Mouse (Mus musculus) hindbrain, embryonic 16.5 days (tissue): ENCODE measurements around the gene Snx5. TPM values are rescaled to one million over a fixed set of nuclear protein-coding genes. Genes with fewer than 3 reads are reported as not detected.
A peak's percentile ranks its signal among the peaks of the same experiment; 100 is the strongest.

Source experiments
- ATAC-seq: fragments of 200-750 bp; cut with Nextera tagmentation; 2 replicates; pipeline ENCODE4 v1.8.0; 2017; ENCODE audit warnings: moderate TSS enrichment, moderate library complexity
- H3K27ac ChIP-seq: fragments of 300-500 bp; sonication (generic); 2 replicates; pipeline ENCODE4 v1.5.1; 2014; ENCODE audit warnings: low read depth, mild to moderate bottlenecking, control low read depth, low read length, moderate library complexity
- H3K27me3 ChIP-seq: fragments of 300-500 bp; sonication (generic); replicated peaks from 2 replicates; pipeline ENCODE4 v1.6.1; 2014; ENCODE audit warnings: low read length; ENCODE audit not compliant: control insufficient read depth, insufficient read depth
- H3K36me3 ChIP-seq: fragments of 300-500 bp; sonication (generic); 2 replicates; pipeline ENCODE4 v1.6.1; 2014; ENCODE audit warnings: mild to moderate bottlenecking, low read length, moderate library complexity, mixed read lengths; ENCODE audit not compliant: control insufficient read depth, insufficient read depth
- H3K4me1 ChIP-seq: fragments of 300-500 bp; sonication (generic); 2 replicates; pipeline ENCODE4 v1.6.1; 2014; ENCODE audit warnings: low read depth, low read length; ENCODE audit not compliant: control insufficient read depth, insufficient read depth
- H3K4me2 ChIP-seq: fragments of 300-500 bp; sonication (generic); 2 replicates; pipeline ENCODE4 v1.6.1; 2014; ENCODE audit warnings: mild to moderate bottlenecking, low read length, control low read depth, moderate library complexity
- H3K4me3 ChIP-seq: fragments of 300-500 bp; sonication (generic); 2 replicates; pipeline ENCODE4 v1.5.1; 2014; ENCODE audit warnings: mild to moderate bottlenecking, low read length, control low read depth, moderate library complexity
- H3K9ac ChIP-seq: fragments of 300-500 bp; sonication (generic); 2 replicates; pipeline ENCODE4 v1.6.1; 2014; ENCODE audit warnings: low read depth, mild to moderate bottlenecking, control low read depth, low read length, moderate library complexity
- H3K9me3 ChIP-seq: fragments of 300-500 bp; sonication (generic); 2 replicates; pipeline ENCODE4 v1.6.1; 2014; ENCODE audit warnings: mild to moderate bottlenecking, low read length, moderate library complexity; ENCODE audit not compliant: control insufficient read depth
- WGBS: fragments of 180-500 bp; shearing (Covaris S2); extraction: QIAGEN DNeasy Blood & Tissue Kit; methylation state at CpG from one replicate; pipeline ENCODE4 v1.1.7; 2014; 5-methylcytosine and 5-hydroxymethylcytosine counted together
- polyA plus RNA-seq: library from polyadenylated mRNA; unstranded; fragments of >200 nt; fragmentation: Nextera tagmentation; extraction: Ambion mirVana; gene quantifications from 2 replicates; pipeline ENCODE4 v1.2.1, GENCODE M21; 2015

Snx5 gene
- polyA plus RNA-seq, 1 experiment from 2014 or later = 68.0 TPM

- no peak overlapping the region for H3K4me3 ChIP-seq
- peaks cover 50% of the 10 kb centered on the region for H3K36me3 ChIP-seq
- H3K4me2 ChIP-seq = no peak overlapping the region
- no peaks in the 10 kb centered on the region for H3K27me3 ChIP-seq
- H3K9me3 ChIP-seq = no peaks in the 10 kb centered on the region
- H3K27ac ChIP-seq = no peak overlapping the region
- no peaks in the 10 kb centered on the region; the same call in 1 of the 2 replicates for H3K4me1 ChIP-seq
- no peak overlapping the region for H3K9ac ChIP-seq
- no peak for ATAC-seq
Observed at GRCm38 (mm10) chr2:144250111-144250510, 20.6 kb downstream of the Snx5 start.

GRCm38 (mm10) chr2:144248613-144249376 lies 21.9 kb downstream of the Snx5 start:
- H3K4me3 ChIP-seq = no peak overlapping the region
- H3K27ac ChIP-seq = no peak overlapping the region; the same call in 1 of the 2 replicates
- ATAC-seq = no peak
- no peak overlapping the region for H3K4me2 ChIP-seq
- H3K27me3 ChIP-seq = no peaks in the 10 kb centered on the region
- 51% methylated on average over 3 of the region's 4 CpGs for WGBS
- H3K36me3 ChIP-seq = peaks cover 38% of the 10 kb centered on the region
- H3K9me3 ChIP-seq = no peaks in the 10 kb centered on the region
- H3K4me1 ChIP-seq = no peaks in the 10 kb centered on the region; the same call in 1 of the 2 replicates
- H3K9ac ChIP-seq = no peak overlapping the region

GRCm38 (mm10) chr2:144247337-144247978 lies 23.2 kb downstream of the Snx5 start:
- 46% methylated on average over 5 of the region's 5 CpGs for WGBS
- Histone ChIP-seq H3K4me1 (no peaks in the 10 kb centered on the region; the same call in 1 of the 2 replicates), H3K9me3 (no peaks in the 10 kb centered on the region), H3K9ac (no peak overlapping the region), H3K36me3 (peaks cover 25% of the 10 kb centered on the region), H3K27me3 (no peaks in the 10 kb centered on the region), H3K4me2 (no peak overlapping the region), H3K4me3 (no peak overlapping the region), H3K27ac (0 out of 2 replicates have a peak overlapping the region, but pooled peaks have one; percentile 34)
- no peak for ATAC-seq

GRCm38 (mm10) chr2:144246270-144246669 lies 24.4 kb downstream of the Snx5 start:
- Histone ChIP-seq H3K27me3 (no peaks in the 10 kb centered on the region), H3K4me1 (no peaks in the 10 kb centered on the region; the same call in 1 of the 2 replicates), H3K27ac (no peak overlapping the region), H3K36me3 (peaks cover 20% of the 10 kb centered on the region), H3K9me3 (no peaks in the 10 kb centered on the region), H3K9ac (no peak overlapping the region), H3K4me3 (no peak overlapping the region), H3K4me2 (no peak overlapping the region)
- 79% methylated on average over 2 of the region's 2 CpGs for WGBS
- ATAC-seq = no peak

GRCm38 (mm10) chr2:144245464-144245863 lies 25.2 kb downstream of the Snx5 start:
- Histone ChIP-seq H3K4me1 (no peaks in the 10 kb centered on the region; the same call in 1 of the 2 replicates), H3K9me3 (no peaks in the 10 kb centered on the region), H3K4me2 (no peak overlapping the region), H3K4me3 (no peak overlapping the region), H3K27me3 (no peaks in the 10 kb centered on the region), H3K36me3 (peaks cover 14% of the 10 kb centered on the region), H3K9ac (no peak overlapping the region), H3K27ac (no peak overlapping the region)
- WGBS = 73% methylated on average over 7 of the region's 7 CpGs
- ATAC-seq = no peak

- H3K4me3 ChIP-seq = no peak overlapping the region
- no peaks in the 10 kb centered on the region for H3K4me1 ChIP-seq
- no peak overlapping the region for H3K9ac ChIP-seq
- ATAC-seq = no peak
- 90% methylated on average over 3 of the region's 3 CpGs for WGBS
- no peaks in the 10 kb centered on the region for H3K36me3 ChIP-seq
- H3K9me3 ChIP-seq = no peaks in the 10 kb centered on the region
- no peak overlapping the region for H3K4me2 ChIP-seq
- no peak overlapping the region for H3K27ac ChIP-seq
- H3K27me3 ChIP-seq = no peaks in the 10 kb centered on the region
Observed at GRCm38 (mm10) chr2:144240095-144240899, 30.4 kb downstream of the Snx5 start.

GRCm38 (mm10) chr2:144239318-144239717 lies 31.4 kb downstream of the Snx5 start:
- no peak overlapping the region for H3K4me2 ChIP-seq
- ATAC-seq = no peak
- H3K27me3 ChIP-seq = no peaks in the 10 kb centered on the region
- H3K9me3 ChIP-seq = no peaks in the 10 kb centered on the region
- H3K4me1 ChIP-seq = no peaks in the 10 kb centered on the region
- H3K36me3 ChIP-seq = no peaks in the 10 kb centered on the region
- 73% methylated on average over 2 of the region's 2 CpGs for WGBS
- no peak overlapping the region for H3K27ac ChIP-seq
- no peak overlapping the region for H3K9ac ChIP-seq
- no peak overlapping the region for H3K4me3 ChIP-seq

- Histone ChIP-seq H3K27me3 (no peaks in the 10 kb centered on the region), H3K4me2 (no peak overlapping the region), H3K9me3 (no peaks in the 10 kb centered on the region), H3K4me1 (no peaks in the 10 kb centered on the region), H3K27ac (no peak overlapping the region), H3K9ac (no peak overlapping the region), H3K36me3 (no peaks in the 10 kb centered on the region), H3K4me3 (no peak overlapping the region)
- 71% methylated on average over 6 of the region's 6 CpGs for WGBS
- ATAC-seq = no peak
Observed at GRCm38 (mm10) chr2:144238341-144238740, 32.4 kb downstream of the Snx5 start.
